Mouse (Mus musculus): ENCODE data around the gene Crmp1.

The Crmp1 gene

DNA sequence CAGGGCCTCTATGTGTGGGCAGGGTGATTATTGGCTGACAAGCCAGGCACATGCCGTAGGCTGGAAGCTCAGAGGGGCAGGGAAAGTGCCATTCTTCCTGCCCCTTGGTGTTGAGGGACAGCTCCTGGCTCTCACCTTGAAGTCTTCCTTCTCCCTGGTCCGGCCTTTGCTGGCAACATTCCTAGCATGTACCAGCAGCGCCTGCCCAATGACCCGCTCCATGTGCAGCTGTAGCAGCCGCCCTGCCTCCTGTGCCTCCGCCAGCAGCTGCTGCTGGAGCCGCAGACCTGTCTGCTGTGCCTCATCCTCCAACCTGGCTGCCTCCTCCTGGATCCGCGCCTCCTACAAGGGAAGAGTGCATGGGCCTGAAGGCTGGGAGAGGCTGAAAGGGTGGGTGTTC is 68.3 kb downstream of the Crmp1 start:
- no peak for DNase-seq

DNA sequence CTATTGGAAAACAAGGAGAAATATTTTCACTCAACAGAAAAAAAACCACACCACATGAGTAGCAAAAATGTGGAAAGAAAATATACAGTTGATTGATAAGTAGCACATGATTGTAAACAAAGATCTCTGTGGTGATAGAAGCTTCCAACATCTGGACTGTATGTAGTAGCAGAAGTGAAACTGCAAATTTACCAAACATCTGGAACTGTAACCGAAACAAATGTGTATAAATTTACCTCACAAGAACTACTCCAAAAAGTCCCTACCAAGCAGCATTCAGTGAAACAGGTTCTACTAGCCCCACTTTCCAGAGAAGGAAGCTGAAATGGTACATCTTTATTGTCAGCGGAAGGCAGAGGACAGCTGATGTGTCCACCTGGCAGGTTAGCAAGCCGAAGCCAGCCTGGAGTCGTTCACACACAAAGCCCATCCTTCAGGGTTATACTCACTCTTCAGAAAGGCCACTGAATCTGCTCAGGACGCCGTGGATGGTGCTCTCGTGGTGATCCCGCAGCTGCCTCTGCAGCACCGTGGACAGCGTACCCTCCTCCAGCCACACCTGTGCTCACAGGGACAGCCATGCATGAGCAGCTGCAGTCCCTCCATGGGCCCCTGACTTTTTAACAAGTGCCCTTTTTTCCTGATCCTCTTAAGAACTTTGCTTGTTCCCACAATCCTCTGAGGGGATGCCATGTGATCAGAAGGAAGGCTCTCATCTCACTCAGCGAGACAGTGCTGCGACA is 71.4 kb downstream of the Crmp1 start:
- DNase-seq = no peak

DNA sequence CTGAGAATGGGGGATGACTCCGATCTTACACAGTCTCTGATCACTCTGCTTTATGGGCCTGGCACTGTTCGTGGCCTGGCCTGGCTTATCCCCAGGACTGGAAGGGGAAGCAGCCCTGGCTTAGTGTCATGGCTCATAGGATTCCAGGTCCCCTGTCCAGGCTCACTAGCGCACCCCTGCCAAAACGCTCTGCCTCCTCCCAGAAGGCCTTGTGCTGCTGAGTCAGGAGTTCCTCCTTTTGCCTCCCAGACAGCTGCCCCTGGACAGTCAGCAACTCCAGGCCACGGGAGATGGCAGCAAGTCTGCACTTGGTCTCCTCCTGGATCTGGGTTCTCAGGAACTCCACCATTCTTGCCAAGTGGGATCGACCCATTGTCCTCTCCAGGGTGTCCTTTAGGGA is 77.0 kb downstream of the Crmp1 start:
- no peak for DNase-seq

DNA sequence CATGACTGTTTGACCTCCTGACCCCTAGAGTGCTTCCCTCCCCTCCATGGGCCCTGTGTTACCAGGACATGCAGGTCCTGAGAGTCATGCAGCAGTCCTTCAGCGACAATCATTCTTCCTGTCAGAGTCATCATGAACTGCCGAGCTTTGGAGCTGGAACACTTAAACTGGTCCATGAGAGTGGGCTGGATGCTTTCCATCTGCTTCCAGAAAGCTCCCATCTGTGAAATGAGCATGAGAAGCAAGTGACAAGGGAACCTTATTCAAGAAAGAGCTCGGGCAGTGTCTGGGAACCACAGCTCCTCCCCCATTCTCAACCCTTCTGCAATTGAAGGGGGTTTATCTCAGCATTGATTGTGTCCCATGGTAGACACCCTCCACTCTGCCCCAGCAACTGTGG is 78.4 kb downstream of the Crmp1 start:
- DNase-seq = no peak

DNA sequence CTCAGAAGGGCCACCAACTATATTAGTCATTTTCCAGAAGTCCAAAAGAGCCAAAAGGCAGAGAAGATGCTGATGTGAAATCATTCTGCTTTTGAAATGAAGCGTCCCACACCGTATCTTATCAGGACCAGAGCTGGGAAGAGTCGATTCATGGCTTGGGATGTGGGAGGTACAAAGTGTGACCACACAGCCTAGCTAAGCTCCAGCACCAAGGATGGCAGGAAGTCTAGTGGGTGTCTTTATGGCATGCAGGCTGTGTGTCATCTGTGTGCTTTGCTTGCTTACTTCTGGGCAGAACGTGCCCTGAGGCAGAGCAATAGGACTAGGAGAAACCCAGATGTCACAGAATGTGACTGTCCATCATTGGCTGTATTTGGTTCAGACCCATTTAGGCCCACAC is 79.0 kb downstream of the Crmp1 start:
- DNase-seq = no peak

DNA sequence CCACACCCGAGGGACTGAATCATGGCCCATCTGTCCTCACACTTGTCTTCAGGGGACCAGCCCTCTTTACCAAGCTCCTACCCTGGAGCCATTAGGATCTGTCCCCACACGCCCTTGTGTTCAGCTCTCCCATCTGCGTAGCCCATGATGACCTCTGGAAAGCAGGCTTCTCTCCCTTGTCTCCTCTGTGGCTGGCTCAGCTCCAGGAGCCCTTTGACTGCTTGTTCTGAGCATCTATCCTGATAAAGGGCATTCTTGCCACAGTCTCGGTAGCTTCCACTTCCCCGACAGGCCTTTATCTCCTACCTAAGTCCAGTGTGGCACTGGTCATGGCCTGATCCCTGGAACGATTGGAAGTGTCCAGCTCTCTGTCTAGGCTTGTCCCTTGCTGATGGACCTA is 84.9 kb downstream of the Crmp1 start:
- DNase-seq = no peak

DNA sequence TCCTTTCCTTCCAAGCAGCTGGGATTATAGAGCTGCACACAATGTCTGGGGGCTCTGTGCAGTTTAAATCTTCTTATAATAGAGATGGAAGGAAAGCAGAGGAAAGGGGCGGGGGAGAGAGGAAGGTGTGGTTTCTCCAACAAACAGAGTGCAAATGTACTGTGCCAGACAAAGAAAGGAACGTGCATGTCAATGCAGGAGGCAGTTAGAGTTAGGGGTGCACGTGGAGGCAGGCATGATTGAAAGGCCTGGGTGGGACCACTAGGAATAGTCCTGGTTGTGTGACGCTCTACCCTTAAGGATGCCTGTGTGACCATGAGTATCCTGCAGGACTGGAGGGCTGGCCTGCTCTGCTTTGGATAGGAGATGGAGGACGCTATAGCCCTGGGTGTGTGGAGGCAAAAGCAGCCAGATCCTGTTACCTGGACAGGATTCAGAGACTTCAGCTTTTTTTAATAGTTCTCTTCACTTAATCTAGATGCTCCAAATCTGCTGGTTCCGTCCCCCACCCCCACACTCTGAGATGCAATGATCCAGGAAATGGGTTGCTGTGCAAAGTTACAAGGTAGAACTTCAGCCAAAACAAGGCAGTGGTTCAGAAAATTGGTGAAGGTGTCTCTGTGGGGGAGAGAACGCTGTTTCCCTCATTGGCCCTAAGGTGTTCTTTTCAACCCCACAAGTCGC is 88.9 kb downstream of the Crmp1 start:
- no peak for DNase-seq

DNA sequence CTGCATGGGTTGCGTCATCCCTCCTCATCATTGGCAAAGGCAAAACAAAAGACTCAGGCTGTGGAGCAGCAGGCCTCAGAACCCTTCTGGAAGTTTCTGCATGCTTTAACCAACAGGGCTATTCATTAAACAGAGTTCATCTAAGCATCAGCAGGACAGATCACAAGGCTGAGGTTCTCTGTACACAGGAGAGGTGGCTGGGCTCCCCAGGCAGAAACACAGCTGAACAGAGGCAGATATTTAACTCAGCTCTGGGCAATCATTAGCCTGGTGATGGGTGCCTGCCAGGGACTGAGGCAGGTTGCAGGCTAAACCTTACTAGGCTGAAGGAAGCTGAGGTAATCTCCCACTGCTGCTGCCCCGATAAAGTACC is 89.4 kb downstream of the Crmp1 start:
- no peak for DNase-seq

DNA sequence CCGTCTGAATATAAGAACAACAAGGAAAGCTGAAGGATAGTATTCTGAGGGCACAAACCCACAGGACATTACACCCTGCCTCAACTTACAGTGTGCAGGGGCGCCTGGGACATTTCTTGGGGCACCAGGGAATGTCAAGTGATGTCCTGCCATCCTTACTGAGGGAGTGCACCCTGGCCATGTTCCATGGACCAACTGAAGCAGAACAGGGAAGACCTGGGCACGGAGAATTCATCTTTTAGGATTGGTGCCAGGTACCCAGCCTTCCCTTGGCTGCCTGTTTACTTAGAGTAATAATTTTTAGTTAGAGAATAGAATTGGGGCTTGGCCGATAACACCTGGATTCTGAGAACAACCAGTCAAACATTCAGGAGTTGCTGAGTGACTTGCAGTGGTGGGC is 90.3 kb downstream of the Crmp1 start:
- DNase-seq = no peak

DNA sequence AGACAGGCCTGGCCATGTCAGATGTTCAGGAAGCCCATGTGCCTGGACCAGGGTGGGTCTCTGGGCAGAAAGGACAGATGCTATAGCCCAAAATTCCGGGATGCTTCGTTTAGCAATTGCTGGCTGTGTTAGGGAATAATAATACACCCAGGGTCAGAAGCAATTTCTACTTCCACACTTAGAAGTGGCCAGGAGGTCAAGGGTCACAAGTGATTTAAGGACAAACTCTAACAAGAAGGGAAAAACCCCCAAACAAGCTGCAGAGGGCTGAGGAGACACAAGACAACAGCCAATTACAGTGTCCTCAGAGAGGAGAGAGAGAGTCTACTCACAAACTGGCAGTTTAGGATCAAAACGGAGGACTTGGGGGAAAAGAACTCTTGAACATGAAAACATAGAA is 93.3 kb downstream of the Crmp1 start:
- no peak for DNase-seq

DNA sequence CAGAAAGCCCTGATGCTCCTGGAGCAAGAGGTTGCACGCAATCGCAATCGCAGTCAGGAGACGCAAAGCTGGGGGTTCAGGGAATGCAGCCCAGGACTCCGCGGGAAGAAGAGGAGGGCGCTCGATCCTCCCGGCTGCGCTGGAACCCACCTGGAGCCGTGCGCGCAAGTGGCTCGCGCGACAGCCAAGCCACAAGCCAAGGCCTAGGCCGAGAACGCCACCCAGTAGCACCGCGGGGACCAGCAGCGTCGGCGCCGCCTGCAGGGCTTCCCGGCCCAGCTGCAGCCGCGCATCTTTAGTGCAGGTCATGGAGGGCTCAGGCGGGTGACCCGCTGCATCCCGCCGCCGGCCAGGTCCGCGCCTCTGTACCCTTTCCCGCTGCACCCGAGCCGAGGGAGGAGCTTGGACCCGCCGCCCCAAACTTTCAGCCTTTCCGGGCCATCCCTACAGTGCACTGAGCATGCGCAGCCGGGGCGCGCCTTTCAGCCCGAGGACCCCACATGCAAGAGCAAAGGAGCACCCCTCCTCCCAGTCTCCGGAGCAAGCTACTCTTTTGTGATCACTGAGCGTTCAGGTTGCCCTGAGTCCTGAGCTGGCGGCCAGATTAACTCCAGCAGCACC is 94.9 kb downstream of the Crmp1 start, which contains the start of gene Evc:
Gene Evc, minus strand, starts transcription at position 410 of the 621 bp plus-strand sequence.
- DNase-seq = no peak

DNA sequence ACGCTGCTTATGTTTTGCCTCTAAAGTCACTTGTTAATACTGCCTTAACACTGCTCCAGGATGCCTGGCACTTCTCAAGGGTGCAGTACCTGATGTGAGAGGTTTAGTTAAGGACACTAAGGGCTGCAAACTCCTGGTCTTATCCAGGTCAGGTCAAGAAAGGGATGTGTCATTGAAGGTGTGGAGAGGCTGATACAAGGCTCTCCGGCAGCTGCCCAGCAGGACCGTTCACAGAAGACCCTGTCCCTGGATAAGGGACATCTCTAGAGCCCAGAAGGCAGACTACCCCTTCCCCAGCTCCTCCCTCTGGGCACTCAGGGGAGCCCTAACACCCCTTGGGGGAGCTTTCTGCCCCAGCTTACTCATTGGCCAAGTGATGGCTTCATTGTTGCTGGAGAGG is 96.0 kb downstream of the Crmp1 start:
- DNase-seq = no peak

DNA sequence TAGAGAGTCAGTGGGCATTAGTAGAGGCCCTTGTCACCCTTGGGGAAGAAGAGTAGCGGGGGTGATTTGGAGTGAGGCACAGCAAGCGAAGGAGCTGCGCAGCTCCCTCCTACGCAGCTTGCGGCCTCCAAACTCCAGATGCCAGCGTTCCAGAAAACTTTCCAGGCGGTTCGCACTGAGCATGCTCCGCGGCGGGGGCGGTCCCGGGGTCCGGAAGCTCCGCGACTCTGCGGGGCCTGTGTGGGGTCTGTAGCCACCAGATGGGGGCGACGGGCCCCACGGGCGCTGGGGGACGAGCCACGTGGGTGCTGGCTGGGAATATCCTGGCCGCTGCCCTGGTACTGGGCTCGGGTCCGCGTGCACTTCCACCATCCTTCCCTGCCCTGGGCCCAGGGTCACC is 96.5 kb downstream of the Crmp1 start, which contains the start of gene Evc2:
Gene Evc2, plus strand, starts transcription at position 212 of the 400 bp plus-strand sequence.
- no peak for DNase-seq

Measured in thymus, postnatal 36 days (tissue).